Mouse (Mus musculus): ENCODE measurements around the gene Plekho1.
A peak's percentile ranks its signal among the peaks of the same experiment; 100 is the strongest.

DNA sequence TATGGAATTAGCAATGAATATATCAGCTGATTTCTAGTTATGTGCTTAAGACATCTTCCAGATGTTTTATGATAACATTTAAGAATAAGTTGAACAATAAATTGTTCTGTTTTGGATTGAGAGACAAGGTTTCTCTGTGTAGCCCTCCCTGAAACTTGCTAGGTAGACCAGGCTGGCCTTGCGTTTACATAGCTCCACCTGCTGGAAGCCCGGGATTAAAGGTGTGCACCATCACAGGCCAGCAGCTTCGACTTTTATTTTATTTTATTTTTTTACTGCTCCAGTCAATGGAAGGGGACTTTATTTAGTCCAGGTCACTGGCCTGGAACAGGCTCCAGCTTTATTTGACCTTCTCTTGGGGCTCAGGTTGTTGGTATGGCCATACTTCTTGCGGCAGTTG lies 32.1 kb downstream of the Plekho1 start:
- TF ChIP-seq CTCF (conservative IDR thresholded peaks at IDR 0.05 in 1 of 2, IDR thresholded peaks at IDR 0.05 in 1 of 2; ENCODE audit: low read depth in 2 of 2, low read length in 2 of 2) (peak in 1 of 2 experiments; percentile 83; a peak in 3 of 4 replicates), ZNF384 (IDR thresholded peaks at IDR 0.05; ENCODE audit: low read depth, low read length) (no peak), POLR2A (IDR thresholded peaks at IDR 0.05; ENCODE audit: low read depth, low read length) (no peak), ZKSCAN1 (IDR thresholded peaks at IDR 0.05; ENCODE audit: borderline replicate concordance, low read depth, low read length) (no peak), MAFK (IDR thresholded peaks at IDR 0.05; ENCODE audit: insufficient replicate concordance, low read length) (no peak)

All from CH12.LX (cell line).